Mouse (Mus musculus) limb, embryonic 10.5 days (tissue): ENCODE results near the gene Sv2a. TPM values are rescaled to one million over a fixed set of nuclear protein-coding genes. Genes with fewer than 3 reads are reported as not detected.
"Not testable (repeated sequence)": the region's sequence is repeated elsewhere in the genome, so short reads cannot be mapped to it uniquely, and the experiment has no call there.

Experiments
- DNase-seq: peaks from one replicate; pipeline ENCODE4 v3.0.0-alpha.2; 2017; ENCODE audit warnings: low spot score
- H3K27ac ChIP-seq: fragments of 300-500 bp; sonication (generic); 2 replicates; pipeline ENCODE4 v1.5.1; 2016; ENCODE audit warnings: mild to moderate bottlenecking
- H3K27me3 ChIP-seq: fragments of 300-500 bp; sonication (generic); 2 replicates; pipeline ENCODE4 v1.6.1; 2016; ENCODE audit warnings: low read depth, mild to moderate bottlenecking; ENCODE audit not compliant: poor library complexity, severe bottlenecking
- H3K36me3 ChIP-seq: fragments of 300-500 bp; sonication (generic); 2 replicates; pipeline ENCODE4 v1.6.1; 2016; ENCODE audit warnings: mild to moderate bottlenecking, moderate library complexity
- H3K4me1 ChIP-seq: fragments of 300-500 bp; sonication (generic); 2 replicates; pipeline ENCODE4 v1.6.1; 2016
- H3K4me3 ChIP-seq: fragments of 300-500 bp; sonication (generic); 2 replicates; pipeline ENCODE4 v1.5.1; 2016; ENCODE audit warnings: mild to moderate bottlenecking, moderate library complexity
- H3K9me3 ChIP-seq: fragments of 300-500 bp; sonication (generic); replicated peaks from 2 replicates; pipeline ENCODE4 v1.6.1; 2016; ENCODE audit warnings: mild to moderate bottlenecking
- WGBS: fragments of 180-500 bp; shearing (Covaris S2); methylation state at CpG from one replicate; pipeline ENCODE4 v1.1.7; 2016; 5-methylcytosine and 5-hydroxymethylcytosine counted together
- polyA plus RNA-seq: library from polyadenylated mRNA; unstranded; fragments of >200 nt; fragmentation: Nextera tagmentation; extraction: Ambion mirVana; gene quantifications from 2 replicates; pipeline ENCODE4 v1.2.1, GENCODE M21; 2016

Sv2a gene
- polyA plus RNA-seq, 1 experiment from 2014 or later: 3.9 TPM

DNA sequence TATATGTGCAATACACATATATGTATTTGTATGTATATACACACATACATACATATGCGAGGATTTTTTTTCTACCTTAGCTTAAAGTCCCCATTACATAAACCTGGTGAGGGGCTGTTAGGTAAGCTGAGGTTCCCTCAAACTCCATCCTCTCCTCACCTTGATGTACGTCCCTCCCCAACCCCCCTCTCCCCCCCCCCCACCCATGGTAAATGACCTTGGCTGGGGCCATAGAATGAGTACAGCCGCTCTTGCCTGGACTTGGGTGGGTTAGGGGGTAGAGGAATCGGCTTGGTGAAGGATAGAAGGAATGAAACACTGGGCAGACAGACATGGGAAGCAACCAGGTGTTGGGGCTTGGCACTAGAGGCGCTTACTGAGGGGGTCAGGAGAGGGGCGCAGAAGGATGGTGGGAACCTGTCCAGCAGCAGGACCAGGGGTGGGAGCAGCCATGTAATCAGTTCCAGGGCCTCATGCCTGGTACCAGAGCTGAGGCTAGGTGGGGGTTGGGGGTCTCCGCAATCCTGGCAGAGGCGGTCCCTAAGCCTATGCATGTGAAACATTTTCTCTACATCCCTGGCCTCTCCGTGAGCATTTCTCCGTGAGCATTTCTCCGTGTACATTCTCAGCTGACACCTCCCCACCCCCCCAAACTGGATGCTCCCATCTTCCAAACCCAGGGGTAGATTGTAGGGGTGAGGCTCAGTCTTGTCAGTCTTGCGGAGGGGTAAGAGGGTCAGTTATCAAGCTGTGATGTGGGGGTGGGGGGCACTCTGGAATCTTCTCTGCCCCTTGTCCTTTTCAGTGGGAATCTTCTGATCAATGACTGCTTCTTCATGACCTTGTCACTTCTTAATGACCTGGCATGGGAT is 795 bp downstream of the Sv2a start:
- no peak for DNase-seq
- Histone ChIP-seq H3K4me1 (peaks cover 31% of the 10 kb centered on the region), H3K4me3 (peak overlapping the region; percentile 62), H3K36me3 (peaks cover 30% of the 10 kb centered on the region), H3K27ac (peak overlapping the region; percentile 59), H3K9me3 (no peaks in the 10 kb centered on the region), H3K27me3 (no peaks in the 10 kb centered on the region)
- WGBS: 39% methylated on average over 12 of the region's 12 CpGs

DNA sequence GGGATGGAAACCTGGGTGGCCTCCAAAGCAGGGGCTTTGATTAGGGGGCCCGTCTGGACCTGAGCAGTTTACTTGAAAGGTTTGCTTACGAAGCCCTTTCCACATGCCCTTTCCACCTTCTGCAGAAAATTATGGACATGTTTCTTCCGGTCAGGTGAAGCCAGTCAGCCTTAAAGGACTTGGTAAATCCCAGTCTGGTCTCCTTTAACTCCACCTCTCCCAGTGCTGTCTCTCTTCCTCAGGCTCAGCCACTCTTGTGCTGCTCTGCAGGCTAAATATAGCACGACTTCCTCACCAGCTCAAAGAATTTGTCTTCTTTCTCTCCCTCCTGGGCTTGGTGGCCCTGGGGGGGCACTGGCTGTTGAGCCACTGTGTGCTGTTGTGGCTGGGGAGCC is 1.4 kb downstream of the Sv2a start:
- no peak for DNase-seq
- Histone ChIP-seq H3K36me3 (peaks cover 25% of the 10 kb centered on the region), H3K4me3 (peak overlapping the region; percentile 62), H3K4me1 (peaks cover 31% of the 10 kb centered on the region), H3K9me3 (no peaks in the 10 kb centered on the region), H3K27me3 (no peaks in the 10 kb centered on the region), H3K27ac (peak overlapping the region; percentile 59)
- WGBS: 23% methylated on average over 4 of the region's 4 CpGs

DNA sequence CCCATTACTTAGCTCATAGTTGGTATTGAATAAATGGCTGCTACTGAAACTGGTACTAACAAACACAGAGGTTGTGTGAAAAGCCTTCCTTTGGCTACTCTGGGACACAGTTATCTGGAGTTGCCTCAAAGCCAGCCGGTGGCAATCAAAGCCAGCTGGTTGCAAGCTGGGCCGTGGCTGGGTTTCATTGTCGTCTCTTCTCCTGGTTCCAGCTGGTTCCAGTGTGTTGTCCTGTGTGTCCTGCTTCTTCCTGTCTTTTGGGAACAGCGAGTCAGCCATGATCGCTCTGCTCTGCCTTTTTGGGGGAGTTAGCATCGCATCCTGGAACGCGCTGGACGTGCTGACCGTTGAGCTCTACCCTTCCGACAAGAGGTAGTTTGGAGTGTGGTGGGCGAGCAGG is 12.0 kb downstream of the Sv2a start:
- H3K27me3 ChIP-seq: no peaks in the 10 kb centered on the region
- H3K4me1 ChIP-seq: peaks cover 31% of the 10 kb centered on the region
- WGBS: 57% methylated on average over 12 of the region's 12 CpGs
- DNase-seq: no peak
- no peak overlapping the region for H3K4me3 ChIP-seq
- H3K36me3 ChIP-seq: peaks cover 17% of the 10 kb centered on the region
- H3K27ac ChIP-seq: peak overlapping the region; percentile 66
- no peaks in the 10 kb centered on the region for H3K9me3 ChIP-seq

GRCm38 (mm10) chr3:96194966-96195365 is 14.0 kb downstream of the Sv2a start:
- Histone ChIP-seq H3K36me3 (peaks cover 13% of the 10 kb centered on the region), H3K27ac (no peak overlapping the region), H3K4me3 (no peak overlapping the region), H3K27me3 (no peaks in the 10 kb centered on the region), H3K9me3 (no peaks in the 10 kb centered on the region), H3K4me1 (peaks cover 38% of the 10 kb centered on the region)
- no peak for DNase-seq
- 90% methylated on average over 10 of the region's 10 CpGs for WGBS

- H3K27ac ChIP-seq: no peak overlapping the region
- peaks cover 13% of the 10 kb centered on the region for H3K36me3 ChIP-seq
- H3K4me1 ChIP-seq: peaks cover 38% of the 10 kb centered on the region
- no peaks in the 10 kb centered on the region for H3K27me3 ChIP-seq
- H3K9me3 ChIP-seq: no peaks in the 10 kb centered on the region
- WGBS: 90% methylated on average over 11 of the region's 11 CpGs
- peak overlapping the region; percentile 66; the same call in 1 of the 2 replicates for H3K4me3 ChIP-seq
- DNase-seq: no peak
Observed at GRCm38 (mm10) chr3:96195616-96196313, 14.8 kb downstream of the Sv2a start.

DNA sequence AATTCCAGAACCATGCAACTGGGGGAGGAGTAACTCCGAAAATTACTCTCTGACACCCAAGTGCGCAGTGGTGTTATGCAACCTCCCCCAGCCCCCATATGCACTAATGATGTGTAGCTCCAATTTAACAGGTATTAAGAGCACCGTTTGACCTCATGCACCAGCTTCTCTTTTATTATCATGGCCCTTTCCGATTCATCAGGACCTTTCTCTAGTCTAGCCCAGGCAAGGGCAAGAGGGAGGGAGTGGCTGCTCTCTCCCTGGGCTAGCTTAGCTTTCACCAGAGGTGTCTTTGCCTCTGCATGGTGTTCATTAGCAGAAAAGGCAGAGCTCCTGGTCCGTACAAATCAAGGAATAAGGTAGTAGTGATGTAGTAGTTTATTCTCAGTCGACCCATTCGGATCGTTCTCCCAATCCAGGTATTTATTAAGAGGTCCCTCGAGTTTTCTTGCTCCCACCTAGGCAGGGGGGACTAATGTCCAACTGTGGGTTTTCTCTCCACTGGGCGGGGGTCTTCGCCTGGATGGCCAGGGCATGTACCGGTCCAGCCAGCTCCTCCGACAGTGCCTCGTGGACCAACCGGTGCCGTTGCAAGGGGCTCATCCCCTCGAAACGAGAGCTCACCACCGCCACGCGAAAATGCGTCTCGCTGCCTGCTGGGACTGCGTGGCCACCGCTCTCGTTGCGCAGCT is 15.6 kb downstream of the Sv2a start:
- peaks cover 38% of the 10 kb centered on the region for H3K4me1 ChIP-seq
- WGBS: 23% methylated on average over 27 of the region's 27 CpGs
- no peaks in the 10 kb centered on the region for H3K9me3 ChIP-seq
- peaks cover 13% of the 10 kb centered on the region for H3K36me3 ChIP-seq
- peak overlapping the region; percentile 66 for H3K4me3 ChIP-seq
- H3K27ac ChIP-seq: peak overlapping the region; percentile 98
- no peaks in the 10 kb centered on the region for H3K27me3 ChIP-seq
- DNase-seq: no peak

GRCm38 (mm10) chr3:96197129-96197749 is 16.3 kb downstream of the Sv2a start:
- Histone ChIP-seq H3K4me1 (peaks cover 37% of the 10 kb centered on the region), H3K27me3 (no peaks in the 10 kb centered on the region), H3K4me3 (peak overlapping the region; percentile 66), H3K27ac (peak overlapping the region; percentile 98), H3K36me3 (peaks cover 13% of the 10 kb centered on the region), H3K9me3 (no peaks in the 10 kb centered on the region)
- under 1% methylated on average over 50 of the region's 50 CpGs for WGBS
- peak; percentile 88 for DNase-seq

DNA sequence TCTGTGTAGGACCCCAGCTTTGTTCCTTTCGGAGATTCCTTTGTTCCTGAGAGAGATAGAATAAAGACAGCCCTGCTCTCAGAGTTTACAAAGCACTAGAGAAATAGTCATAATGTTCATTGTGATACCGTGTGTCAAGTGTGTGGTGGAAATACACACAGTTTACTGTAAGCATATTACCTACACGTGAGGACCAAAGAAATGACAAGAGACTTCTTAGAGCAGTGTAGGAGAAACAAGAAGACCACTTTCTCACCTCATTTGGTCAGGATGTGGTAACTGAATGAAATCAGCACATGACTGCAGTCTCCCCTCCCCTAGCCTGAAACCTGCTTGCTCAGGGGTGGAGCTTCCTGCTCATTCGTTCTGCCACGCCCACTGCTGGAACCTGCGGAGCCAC is 17.2 kb downstream of the Sv2a start:
- 6% methylated on average over 6 of the region's 6 CpGs for WGBS
- Histone ChIP-seq H3K27me3 (no peaks in the 10 kb centered on the region), H3K9me3 (no peaks in the 10 kb centered on the region), H3K4me3 (peak overlapping the region; percentile 66), H3K36me3 (peaks cover 13% of the 10 kb centered on the region), H3K27ac (peak overlapping the region; percentile 98), H3K4me1 (peaks cover 27% of the 10 kb centered on the region)
- DNase-seq: no peak

DNA sequence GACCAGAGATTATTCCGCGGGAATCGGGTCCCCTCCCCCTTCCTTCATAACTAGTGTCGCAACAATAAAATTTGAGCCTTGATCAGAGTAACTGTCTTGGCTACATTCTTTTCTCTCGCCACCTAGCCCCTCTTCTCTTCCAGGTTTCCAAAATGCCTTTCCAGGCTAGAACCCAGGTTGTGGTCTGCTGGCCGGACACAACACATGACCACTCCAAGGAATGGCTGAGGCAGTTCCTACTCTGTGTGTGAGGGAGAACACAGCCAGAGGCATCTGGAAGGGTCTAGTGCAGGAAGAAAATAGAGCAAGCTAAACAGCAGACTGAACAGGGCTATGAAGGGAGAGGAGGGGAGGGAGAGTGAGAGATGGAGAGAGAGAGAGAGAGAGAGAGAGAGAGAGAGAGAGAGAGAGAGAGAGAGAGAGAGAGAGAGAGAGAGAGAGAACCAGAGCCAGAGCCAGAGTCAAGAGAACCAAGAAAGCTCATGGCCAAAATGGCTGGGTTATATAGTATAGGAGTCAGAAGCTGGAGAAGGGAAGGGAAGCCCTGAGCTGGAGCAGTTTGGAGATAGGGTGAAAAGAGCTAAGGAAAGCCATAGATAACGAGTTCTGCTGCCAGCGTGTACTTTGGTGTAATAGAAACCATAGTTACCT is 17.8 kb downstream of the Sv2a start:
- not testable (repeated sequence) for H3K9me3 ChIP-seq
- peak overlapping the region; percentile 13; the same call in 1 of the 2 replicates for H3K4me3 ChIP-seq

GRCm38 (mm10) chr3:96199731-96200130 is 18.8 kb downstream of the Sv2a start:
- peaks cover 21% of the 10 kb centered on the region for H3K4me1 ChIP-seq
- peaks cover 10% of the 10 kb centered on the region for H3K36me3 ChIP-seq
- H3K27ac ChIP-seq: no peak overlapping the region
- H3K9me3 ChIP-seq: no peaks in the 10 kb centered on the region
- no peak overlapping the region for H3K4me3 ChIP-seq
- no peaks in the 10 kb centered on the region for H3K27me3 ChIP-seq
- DNase-seq: no peak
- WGBS: 62% methylated on average over 2 of the region's 2 CpGs

More for the DNA sequence above, 17.8 kb downstream of the Sv2a start:
- WGBS: 24% methylated on average over 7 of the region's 8 CpGs
- H3K4me1 ChIP-seq: peaks cover 22% of the 10 kb centered on the region
- DNase-seq, H3K27ac ChIP-seq, H3K36me3 ChIP-seq, H3K27me3 ChIP-seq: not testable (repeated sequence)

DNA sequence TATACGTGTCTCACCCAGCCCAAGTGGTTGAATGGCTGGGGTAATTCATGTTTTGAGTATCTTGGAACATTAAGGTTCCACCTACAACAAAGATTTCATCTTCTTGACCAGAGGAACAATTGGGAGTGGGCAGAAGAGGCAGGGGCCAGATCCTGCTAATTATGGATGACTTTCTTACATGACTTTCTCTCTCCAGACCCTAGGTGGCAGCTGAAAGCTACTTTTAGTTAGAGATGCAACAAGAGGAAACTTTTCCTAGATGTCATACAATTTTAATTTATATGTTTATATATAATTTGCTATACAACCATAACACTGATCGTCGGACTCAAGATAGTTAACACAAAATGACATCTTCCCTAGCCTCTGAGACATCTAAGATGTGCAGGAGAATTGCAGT is 26.9 kb downstream of the Sv2a start:
- no peaks in the 10 kb centered on the region for H3K27me3 ChIP-seq
- no peak overlapping the region for H3K4me3 ChIP-seq
- no peaks in the 10 kb centered on the region for H3K9me3 ChIP-seq
- no peaks in the 10 kb centered on the region for H3K36me3 ChIP-seq
- H3K27ac ChIP-seq: no peak overlapping the region
- H3K4me1 ChIP-seq: peaks cover 13% of the 10 kb centered on the region
- 91% methylated on average over 3 of the region's 3 CpGs for WGBS
- no peak for DNase-seq

DNA sequence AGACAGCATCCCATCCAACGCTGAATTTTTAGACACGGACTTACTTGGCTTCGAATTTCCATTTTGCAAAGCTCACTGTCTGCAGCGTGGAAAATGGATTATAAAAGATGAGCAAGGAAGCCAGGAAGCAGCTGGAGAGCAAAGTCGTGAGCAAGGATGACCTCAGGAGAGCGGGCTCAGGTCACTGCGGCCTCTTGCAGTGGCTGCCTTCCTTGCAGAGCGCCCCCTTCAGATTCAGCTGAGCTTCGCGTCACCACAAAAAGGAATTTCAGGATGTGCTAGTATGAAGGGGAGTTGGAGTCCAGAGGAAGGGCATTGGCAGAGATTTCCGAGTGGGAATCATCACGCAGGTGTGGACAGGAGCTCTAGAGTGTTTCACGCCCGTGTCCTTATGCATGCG is 28.3 kb downstream of the Sv2a start:
- no peak overlapping the region for H3K4me3 ChIP-seq
- no peaks in the 10 kb centered on the region for H3K36me3 ChIP-seq
- 24% methylated on average over 15 of the region's 15 CpGs for WGBS
- no peak overlapping the region for H3K27ac ChIP-seq
- no peak for DNase-seq
- peaks cover 23% of the 10 kb centered on the region for H3K4me1 ChIP-seq
- H3K9me3 ChIP-seq: no peaks in the 10 kb centered on the region
- H3K27me3 ChIP-seq: no peaks in the 10 kb centered on the region
